Mouse (Mus musculus) lung, postnatal 14 days (tissue): ENCODE measurements at regions not wholly inside any gene's neighbourhood (a gene's known extent, or its start where the extent isn't known, plus 50 kb on each side); places are given as distances from the start of the nearest gene placed in this dataset.

Experiments
- DNase-seq: peaks from one replicate; pipeline ENCODE4 v3.0.0; 2021

DNA sequence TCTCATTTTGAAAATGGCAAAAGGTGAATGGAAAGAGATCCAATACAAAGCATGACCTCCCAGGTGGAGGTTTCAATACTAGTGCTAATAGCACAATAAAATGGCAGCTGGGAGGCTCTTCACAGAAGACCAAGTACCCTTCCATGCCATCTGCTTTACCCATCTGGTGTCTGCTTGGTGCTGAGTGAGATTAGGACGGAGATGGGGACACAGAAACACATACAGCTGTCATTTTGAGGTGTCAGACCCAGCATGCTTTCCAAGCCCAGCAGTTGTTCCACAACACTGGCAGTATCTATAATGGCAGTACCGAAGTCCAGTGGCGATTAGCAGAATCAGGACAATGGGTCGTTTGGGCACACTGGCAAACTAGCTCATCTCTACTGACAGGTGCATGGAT, 118.9 kb upstream of the 1700064H15Rik start:
- DNase-seq, result no peak

DNA sequence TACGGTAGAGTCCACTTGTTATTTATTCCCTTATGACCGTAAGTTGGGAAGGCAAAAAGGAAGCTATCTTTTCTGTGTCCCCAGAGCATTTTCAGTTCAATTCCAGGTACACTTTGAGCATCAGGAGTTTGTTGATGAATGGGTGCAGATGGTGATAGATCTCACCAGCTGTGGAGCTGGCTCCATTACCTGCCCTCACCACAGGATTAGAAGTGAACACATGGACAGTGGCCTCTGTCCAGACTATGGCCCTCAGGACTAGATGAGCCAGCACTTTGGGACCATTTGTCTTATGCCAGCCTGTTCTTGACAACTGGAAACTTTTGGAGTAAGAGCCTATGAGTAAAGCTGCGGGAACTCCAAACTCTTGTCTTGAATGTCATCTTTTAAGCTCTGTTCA, 123.5 kb upstream of the 1700064H15Rik start:
- no peak for DNase-seq

DNA sequence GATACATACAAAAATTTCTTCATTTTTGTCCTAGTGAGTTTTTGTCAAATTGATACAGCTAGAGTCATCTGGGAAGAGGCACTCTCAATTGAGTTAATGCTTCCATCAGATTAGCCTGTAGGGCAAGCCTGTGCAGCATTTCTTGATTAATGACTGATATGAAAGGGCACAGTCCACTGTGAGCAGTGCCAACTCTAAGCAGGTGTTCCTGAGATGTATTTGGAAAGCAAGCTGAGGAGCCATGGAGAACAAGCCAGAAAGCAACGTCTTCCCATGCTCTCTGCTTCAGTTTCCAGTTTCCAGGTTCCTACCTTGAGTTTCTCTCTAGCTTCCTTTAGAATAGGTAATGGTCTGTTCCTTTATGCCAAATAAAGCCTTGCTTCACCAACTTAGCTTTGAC, 125.5 kb upstream of the 1700064H15Rik start:
- DNase-seq, result no peak

DNA sequence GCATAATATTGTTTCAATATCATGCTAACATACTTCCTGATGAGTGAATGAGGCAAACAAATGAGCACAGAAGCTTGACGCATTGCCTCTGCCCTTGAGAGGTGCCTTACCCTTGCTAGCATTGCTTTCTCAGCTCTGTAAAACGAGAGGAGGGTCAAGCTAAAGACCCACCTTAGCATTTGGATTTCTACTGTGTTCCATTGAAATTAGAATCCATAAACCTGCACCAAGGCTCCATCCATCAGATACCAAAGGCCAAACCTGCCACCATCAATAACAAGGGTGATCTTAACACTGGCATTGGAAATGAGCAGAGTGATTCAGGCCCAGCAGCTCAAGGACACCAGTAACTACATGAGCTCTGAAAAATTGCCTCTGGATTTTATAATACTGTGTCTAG, 126.2 kb upstream of the 1700064H15Rik start:
- no peak for DNase-seq

DNA sequence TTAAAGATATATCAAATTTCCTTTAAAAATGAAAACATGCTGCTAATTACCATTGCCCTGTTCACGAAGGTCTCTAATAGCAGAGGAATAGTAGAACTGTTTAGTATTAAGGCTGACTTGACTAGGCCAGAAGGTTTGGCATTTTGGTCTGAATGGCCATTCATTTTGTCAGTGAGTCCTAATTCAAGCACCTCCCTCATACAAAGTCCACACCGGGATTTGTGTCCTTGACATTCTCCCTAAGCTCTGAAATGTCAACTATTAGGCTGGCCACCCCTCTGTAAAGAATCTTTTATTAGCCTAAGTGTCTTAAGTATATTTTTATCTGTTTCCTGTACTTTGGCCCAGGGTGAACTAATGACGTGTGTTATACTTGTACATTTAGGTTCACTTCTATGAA, 126.7 kb upstream of the 1700064H15Rik start:
- no peak for DNase-seq

DNA sequence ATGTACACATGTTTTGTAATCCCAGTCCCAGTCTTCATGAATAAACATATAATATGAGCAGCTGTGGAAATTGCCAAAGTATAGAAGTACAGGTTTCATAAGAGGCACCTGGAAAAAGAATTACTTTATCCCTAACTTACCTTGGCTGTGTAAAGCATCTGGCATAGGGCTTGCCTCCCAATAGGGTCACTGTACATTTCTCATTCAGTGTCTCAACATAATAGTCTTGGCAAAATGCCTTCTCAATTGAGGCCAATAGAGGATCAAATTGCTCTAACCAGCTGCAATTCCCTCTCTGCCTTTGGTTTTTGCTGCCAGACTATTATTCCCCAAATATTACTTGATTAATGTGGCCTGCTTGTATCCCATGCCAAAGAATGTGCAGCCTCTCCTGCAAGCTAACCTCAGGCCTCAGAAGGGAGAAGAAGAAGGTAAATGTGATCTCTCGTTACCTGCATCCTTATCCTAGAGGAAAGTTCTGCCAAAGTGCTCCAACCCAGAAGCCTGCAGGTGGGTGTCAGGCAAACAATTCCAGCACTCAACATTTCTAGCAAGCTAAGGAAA, 158.2 kb upstream of the Cp start:
- DNase-seq, result no peak

DNA sequence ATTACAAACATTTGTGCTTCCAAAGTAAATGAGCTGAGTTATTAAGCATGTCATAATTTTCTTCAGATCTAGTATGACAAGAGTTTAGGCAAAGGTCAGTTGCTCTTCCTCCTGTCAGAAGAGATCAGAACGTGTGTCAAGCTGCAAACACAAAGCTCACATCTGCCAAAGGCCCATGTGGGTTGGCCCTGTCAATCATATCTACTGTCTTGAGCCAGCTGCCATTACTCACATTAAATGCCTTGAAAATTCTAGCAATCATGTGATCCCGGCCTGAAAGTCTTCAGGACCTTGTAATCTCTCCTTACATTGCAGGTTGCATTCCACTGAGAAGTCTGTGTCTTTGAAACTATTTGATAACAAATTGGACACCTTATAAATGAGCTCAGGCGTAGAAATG, 146.8 kb upstream of the Cp start:
- no peak for DNase-seq

DNA sequence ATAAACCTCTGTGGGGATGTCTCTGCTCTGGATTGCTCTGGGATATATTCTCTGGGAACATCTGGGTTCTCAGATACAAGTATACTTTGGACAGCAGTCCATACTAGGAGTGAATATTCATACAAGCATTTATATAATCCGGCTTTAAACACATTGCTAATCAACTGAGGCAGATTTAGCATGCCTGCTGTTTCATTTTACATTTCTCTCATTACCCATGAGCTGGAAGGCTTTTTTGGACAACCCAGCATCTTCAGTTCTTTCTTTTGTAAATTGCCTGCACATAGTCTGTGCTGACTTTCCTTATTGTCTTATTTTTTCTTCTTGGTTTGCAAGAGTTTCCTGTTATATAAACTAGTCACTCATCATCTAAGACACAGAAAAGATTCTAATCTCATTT, 131.9 kb upstream of the Cp start:
- no peak for DNase-seq

DNA sequence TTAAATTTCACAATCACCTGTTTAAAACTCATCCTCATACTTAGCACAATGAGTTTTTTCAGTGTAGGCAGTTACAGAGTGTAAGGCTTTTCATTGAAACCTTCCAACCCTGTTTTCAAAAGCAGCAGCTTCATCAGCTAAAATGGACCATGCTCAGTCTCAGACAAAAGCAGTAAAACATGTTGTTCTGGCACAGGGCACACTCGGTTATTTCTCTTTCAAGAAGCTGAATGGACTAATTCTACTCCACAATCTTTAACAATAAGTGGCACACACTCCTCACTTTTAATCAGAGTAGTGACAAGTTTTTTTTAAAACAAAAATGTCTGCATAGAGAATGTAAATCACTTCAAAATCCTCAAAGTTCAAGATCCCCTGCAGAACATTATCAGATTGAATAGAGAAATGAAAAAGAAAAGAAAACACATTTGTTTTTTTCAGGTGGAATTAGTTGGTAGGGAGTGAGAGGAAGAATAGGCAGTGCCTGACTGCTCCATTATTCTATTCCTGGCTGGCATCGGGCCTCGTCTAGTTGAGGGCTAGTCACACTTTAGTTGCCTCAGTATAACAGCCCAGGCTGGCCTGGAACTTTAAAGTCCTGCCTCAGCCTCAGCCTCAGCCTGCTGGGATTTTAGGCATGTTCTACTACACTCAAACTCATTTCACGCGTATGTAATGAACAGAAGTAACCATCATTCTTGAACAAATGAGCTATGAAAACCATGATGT, 128.2 kb upstream of the Cp start:
- DNase-seq, result no peak

DNA sequence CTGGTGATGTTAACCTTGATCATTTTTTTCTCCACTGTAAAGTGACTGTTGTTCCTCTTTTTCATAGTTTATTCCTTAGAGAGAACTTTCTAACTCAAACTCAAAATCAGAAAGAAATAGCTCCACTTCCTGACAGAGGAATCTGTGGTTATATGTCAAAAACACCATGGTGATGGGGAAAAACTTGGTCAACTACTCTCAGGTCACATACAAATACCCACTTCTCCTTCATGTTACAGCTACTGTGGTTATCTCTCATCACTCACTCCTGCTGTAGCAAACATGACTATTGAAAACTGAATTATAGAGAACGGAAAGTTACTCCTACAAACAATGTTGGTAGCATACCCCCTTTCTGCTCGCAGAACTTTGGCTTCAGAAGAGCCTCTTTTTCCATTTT, 127.1 kb upstream of the Cp start:
- no peak for DNase-seq

DNA sequence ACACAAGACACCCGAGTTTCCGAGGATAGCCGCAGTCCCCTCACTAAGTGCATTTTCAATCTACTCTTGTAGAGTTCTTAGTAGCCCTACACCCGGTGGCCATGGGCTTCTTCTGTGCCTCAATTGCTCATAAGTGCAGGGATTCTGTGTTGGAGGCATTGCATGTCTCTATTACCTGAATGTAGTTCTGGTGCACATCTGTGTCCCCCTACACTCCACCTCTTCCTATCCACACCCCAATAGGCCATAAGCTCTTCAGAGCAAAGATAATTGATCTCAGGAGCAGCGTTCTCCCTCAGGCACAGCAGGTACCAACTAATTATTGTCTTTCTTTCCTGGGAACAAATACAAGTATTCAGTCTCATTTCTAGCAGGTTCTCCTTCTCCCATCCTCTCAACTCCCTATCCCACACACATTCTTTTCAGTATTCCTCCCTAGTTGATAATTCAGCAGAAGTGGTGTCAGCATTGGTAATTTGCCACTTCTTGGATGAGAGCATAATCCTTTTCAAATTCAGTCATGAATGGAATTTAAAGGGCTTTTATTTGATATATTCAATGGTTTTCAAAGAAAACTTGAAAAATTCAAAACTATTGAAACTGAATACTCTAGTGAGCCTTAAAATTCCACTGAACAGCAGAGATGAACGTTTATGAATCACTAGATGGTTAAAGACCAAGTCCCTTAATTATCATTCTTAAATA, 108.7 kb upstream of the Cp start:
- no peak for DNase-seq

DNA sequence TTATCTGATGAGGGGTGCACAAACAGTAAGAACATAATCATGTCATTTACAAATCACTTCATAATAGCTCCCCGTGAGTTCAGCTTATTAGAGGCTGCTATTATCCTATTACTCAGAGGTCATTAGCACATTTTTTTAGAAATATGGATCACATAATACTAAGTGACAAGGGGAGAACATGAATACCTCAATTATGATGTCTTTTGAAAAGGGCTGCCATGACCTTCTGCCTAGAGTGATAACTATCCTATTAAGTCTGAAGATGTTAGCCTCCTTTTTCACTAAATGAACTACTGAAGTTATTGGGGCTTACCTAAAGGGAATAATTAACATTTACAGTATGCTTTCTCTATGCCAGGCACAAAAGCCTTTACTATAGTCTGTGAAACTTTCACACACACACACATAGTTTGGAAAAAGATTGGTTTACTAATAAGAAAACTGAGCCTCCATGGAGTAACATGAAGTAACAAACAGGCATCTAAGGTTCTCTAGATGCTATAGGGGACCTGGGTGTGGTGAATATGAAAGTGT, 108.1 kb upstream of the Cp start:
- DNase-seq, result no peak

DNA sequence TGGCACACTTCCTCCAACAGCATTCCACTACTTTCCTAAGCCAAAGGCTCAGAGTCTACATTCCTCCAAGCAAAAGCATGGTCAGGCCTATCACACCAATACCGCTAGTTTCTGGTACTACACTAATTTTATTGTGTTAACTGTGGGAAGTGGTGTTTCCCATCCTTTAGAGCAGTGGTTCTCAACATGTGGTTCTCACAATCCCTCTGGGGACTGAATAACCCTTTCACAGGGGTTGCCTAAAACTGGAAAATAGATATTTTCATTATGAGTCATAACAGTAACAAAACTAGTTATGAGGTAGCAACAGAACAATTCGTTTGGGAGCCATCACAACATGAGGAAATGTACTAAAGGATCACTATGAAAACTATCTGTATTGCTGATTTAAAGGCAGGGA, 74.2 kb upstream of the Cp start:
- DNase-seq, result no peak

DNA sequence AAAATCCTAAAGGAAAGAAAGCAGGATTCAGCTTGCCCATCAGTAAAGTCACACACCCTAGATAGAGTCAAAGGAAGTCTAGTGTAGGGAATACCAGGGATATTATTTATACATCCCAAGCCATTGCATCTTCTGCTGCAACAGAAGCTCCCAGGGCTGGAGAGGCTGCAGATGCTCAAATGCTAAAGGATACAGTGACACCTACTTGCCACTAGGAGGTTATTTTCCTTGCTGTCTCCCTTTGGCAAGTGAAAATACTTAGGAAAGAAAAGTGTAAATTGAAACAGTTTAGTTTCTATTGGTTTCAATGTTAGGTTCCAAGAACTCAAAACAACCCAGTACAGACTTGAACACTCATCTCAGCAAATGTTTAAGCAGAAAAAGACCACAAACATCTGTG, 68.4 kb upstream of the Cp start:
- no peak for DNase-seq

DNA sequence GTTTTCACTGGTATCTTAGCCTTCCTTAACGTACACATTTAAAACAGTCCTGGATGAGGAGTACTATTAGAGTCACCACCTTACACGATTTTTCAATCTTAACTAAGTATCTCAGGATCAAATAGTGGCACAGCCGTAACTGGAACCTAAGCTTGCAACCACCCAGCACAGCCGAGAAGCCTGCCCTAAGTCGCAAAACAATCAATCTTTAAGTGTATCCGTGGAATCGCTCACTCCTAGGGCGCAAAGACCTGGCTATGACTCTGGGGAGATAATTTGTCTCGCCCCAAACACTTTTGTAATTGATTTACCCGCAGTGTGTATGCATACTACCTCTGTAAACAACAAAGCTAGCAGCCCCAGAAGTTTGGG, 62.6 kb upstream of the Cp start:
- DNase-seq, result no peak

DNA sequence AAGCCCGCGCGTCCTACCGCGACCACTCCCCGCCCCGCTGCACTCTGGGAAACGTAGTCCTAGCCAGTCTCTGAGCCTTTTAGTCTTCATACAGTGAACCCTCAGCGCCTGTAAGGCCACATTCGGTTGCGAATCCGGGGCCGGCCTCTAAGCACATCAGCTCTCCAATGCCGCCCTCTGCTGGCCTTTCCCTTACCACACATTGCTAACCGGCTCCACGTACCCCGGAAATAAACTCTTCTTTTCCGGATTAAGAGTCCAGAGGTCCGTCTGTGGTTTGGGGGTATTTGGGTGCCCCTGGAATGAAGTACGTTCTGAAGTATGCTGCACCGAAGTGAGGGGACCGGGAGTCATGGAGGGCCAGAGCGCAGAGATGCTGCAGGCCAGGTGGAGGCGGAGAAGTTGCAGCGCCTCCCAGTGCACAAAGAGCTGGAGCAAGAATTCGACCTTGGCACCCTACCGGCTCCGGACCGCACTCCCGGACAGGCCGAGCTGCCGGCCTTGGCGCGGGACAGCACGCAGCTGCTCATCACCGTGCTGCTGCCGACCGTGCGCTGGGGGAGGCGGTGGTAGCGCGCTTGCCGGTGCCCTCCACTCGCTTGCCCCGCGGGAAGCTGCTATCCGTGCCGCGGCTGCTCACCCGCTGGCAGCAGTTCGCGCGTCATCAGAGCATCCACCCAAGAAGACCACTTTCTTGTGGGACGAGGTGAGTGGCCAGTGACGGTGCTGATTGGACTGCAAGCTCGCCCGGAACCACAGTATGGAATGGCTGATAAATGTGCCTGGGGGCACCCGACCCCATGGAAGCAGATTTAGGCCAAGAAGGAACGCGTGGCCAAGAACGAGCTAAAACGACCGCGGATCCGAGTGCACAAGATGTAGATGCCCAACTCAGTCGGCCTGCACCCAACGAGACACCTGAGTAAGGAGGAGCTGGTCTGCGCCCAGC, 62.0 kb upstream of the Cp start:
- DNase-seq, result peak; percentile 97

DNA sequence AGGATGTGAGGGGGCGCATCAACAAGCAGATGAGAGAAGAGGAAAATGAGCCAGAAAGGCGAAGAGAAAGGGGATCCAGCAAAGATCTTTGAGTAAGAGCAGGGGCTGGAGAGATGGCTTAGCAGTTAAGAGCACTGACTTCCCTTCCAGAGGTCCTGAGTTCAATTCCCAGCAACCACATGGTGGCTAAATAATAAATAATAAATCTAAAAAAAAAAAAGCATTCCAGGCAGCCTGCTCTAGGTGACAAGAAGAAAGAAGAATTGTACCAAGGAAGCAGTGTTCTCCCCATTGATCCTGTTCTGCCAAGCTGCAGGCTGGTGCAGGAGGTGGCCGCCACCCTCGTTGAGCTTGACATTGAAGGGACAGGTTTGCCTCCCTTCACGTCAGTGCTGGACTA, 61.1 kb upstream of the Cp start:
- no peak for DNase-seq

DNA sequence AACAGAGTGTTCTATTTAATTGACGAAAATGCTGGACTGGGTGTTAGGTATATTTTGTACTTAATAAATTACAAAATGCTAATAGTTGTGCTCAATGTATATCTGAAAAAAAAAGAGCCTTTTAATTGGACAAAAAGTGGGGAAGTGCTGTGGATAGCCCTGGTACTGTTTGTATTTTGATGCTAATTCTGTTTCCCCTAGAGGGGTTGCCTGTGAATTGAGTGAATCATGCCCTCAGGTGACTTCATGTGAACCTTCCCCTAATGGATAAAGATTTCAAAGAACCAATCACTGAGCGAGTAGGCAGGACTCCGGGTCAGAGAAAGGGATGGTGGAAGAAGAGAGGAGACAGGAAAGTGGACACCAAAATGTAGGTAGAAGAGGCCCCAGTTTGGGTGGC, 59.7 kb upstream of the Cp start:
- DNase-seq, result no peak

DNA sequence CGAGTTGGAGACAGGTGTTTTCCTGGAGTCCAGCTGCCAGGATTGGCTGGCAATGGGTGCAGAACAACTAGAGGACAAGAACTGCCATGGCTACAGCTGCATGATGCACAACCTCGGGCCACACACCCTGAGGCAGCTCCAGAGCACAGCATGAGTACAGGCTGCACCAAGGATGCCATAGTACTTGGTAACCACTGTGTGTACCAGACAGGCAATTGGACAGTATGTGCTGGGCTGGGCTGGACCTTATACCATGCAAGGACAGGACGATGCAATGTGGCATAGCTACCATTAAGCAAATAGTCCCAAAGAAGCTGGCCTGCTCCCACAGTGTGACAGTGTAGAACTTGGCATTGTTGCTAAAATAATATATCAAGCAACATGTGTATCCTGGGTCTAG, 54.6 kb upstream of the Cp start:
- DNase-seq, result no peak

DNA sequence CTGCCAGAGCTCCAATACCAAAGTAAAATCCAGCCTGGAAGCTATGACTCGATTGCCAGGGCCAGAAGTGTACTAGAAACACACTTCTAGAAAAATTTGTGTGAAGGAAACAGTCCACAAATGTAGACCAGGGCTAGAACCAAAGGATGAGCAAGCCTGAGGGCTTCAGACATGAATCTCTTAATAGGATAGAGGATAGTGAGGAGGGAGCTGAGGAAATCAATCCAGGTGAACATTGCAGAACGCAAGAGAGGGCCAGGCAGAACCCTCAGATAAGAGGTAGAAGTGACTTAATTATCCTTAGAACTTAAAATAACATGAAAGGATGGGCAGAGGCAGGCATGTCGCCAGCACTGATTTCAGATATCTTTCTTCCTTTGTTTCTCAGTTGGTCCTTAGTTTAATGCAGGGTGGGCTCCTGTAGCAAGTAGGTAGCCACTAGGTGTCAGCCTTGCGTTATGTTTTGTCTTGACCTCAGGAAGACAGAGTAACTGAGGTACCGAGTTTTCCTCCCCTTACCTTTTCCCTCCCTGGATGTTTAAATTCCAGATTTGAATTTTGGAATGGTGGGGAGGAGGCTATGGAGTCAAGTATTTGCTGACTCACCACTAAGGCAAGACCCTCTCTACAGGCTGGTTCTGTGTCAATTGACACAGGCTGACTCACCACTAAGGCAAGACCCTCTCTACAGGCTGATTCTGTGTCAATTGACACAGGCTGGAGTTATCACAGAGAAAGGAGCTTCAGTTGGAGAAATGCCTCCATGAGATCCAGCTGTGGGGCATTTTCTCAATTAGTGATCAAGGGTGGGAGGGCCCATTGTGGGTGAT, 52.2 kb upstream of the Cp start:
- peak; percentile 65 for DNase-seq
